Mouse (Mus musculus) layer of hippocampus, adult 18-20 months (tissue): ENCODE measurements around the gene Kcnab1. TPM values are rescaled to one million over a fixed set of nuclear protein-coding genes. Genes with fewer than 3 reads are reported as not detected.

Experiments used
- DNase-seq, 2 experiments: peaks; one replicate each; pipeline ENCODE4 v3.0.0; 2022; ENCODE audit warnings: low spot score in 2 of 2
- total RNA-seq, 2 experiments: library from RNA; stranded (reverse); gene quantifications; 2 replicates each; pipeline ENCODE4 v1.2.3; 2021

The Kcnab1 gene
- total RNA-seq, 2 experiments from 2014 or later = 151 to 168 TPM

DNA sequence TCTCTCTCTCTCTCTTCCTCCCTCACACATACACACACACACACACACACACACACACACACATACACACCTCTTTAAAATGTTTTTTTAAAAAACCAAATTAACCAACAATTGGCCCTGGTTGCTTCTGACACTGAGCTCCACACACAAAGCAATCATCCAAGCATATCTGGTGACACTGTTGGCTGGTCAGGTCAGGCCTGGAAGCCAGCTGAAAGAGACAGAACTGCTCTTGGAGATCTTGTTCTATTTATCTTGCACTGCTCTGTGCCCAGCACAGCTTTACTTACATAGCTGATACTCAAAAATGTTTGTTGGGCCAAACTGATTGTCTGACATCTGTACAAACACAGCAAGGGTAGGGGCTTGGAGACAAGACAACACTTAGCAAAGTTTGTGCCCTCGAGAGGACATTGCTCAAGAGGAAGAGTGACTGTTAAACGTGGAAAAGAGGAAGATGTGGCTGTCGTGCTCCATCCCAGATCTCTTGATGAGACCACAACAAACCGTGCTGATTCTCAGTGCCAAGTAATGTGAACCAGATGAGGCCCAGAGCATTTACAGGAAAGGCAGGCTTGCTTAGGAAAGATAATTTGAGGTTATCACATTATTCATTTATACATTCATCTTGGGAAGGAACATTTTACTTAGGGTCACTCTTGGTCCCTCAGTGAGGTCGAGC is 308.9 kb downstream of the Kcnab1 start:
- no peak for DNase-seq

DNA sequence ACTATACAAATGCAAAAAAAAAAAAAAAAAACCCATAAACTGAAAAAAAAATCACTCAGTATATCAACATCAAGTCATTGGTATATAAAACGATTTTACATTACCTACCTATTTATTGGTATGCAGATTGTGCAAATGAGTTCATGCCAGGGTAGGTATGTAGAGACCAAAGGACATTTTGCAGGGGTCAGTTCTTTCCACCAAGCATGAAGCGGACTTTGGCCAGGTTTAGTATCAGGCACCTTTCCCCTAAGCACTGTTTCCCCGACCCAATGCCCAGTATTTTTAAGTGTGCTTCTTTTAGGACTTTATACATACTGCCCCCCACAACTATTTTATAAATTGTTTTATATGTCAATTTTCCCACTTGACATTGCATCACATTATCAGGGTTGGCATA is 310.5 kb downstream of the Kcnab1 start:
- DNase-seq = no peak
